Mouse (Mus musculus): ENCODE results near the gene Fst. TPM values are rescaled to one million over a fixed set of nuclear protein-coding genes. Genes with fewer than 3 reads are reported as not detected.

The Fst gene
- 1.6 and 2.2 TPM in 2 replicates for polyA plus RNA-seq (2014; fragmentation: Nextera tagmentation; extraction: Ambion mirVana)

GRCm38 (mm10) chr13:114458886-114459700 lies at the start of gene Fst:
Fst (minus strand) TSS chr13:114458951.
- Histone ChIP-seq H3K9ac (ENCODE audit: low read depth, low read length) (peak within 1 kb of the TSS; percentile 54), H3K36me3 (ENCODE audit: control insufficient read depth, insufficient read depth, low read length) (no peaks in the 10 kb centered on the region), H3K4me2 (replicated peaks; ENCODE audit: low read depth, low read length) (peak within 1 kb of the TSS; percentile 96), H3K4me3 (ENCODE audit: low read length) (peak within 1 kb of the TSS; percentile 56), H3K9me3 (ENCODE audit: control insufficient read depth, low read length) (no peaks in the 10 kb centered on the region), H3K4me1 (ENCODE audit: control insufficient read depth, insufficient read depth, low read length) (peaks cover 16% of the 10 kb centered on the region), H3K27ac (ENCODE audit: low read depth, low read length) (no peak within 1 kb of the TSS), H3K27me3 (ENCODE audit: control insufficient read depth, insufficient read depth, low read length) (peaks cover 41% of the 10 kb centered on the region)
- WGBS = under 1% methylated on average over 51 of the region's 77 CpGs
- ATAC-seq (ENCODE audit: low FRiP score, low TSS enrichment) = peak; percentile 54

- no peak for ATAC-seq (ENCODE audit: low FRiP score, low TSS enrichment)
- no peak overlapping the region for H3K4me3 ChIP-seq (ENCODE audit: low read length)
- H3K9me3 ChIP-seq (ENCODE audit: control insufficient read depth, low read length) = no peaks in the 10 kb centered on the region
- H3K27ac ChIP-seq (ENCODE audit: low read depth, low read length) = no peak overlapping the region
- H3K36me3 ChIP-seq (ENCODE audit: control insufficient read depth, insufficient read depth, low read length) = no peaks in the 10 kb centered on the region
- H3K4me2 ChIP-seq (replicated peaks; ENCODE audit: low read depth, low read length) = no peak overlapping the region
- H3K4me1 ChIP-seq (ENCODE audit: control insufficient read depth, insufficient read depth, low read length) = no peaks in the 10 kb centered on the region
- H3K27me3 ChIP-seq (ENCODE audit: control insufficient read depth, insufficient read depth, low read length) = no peaks in the 10 kb centered on the region
- no peak overlapping the region for H3K9ac ChIP-seq (ENCODE audit: low read depth, low read length)
- WGBS = 57% methylated on average over 3 of the region's 3 CpGs
Observed at GRCm38 (mm10) chr13:114493826-114494225, 35.1 kb upstream of the Fst start.

DNA sequence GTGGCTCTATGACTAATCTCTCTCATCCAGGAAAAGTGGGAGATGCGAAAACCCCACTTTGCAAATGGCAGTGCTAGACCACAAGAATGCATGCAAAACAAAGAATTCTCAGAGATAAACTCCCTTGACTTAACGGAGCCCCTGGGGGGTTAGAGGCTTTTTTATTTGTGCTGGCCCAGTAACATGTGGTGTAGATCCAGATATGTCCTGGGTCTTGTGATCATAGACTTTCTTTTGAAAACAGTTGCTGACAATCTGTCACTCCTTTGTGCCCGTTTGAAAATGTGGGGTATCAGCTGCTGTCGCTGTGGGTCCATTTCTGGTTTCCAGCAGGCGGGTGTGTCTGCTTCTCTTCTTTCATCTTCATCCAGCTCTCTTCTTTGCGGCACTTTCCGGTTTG lies 29.4 kb upstream of the Fst start:
- H3K4me1 ChIP-seq (ENCODE audit: control insufficient read depth, insufficient read depth, low read length) = no peaks in the 10 kb centered on the region
- H3K27ac ChIP-seq (ENCODE audit: low read depth, low read length) = no peak overlapping the region
- whole genome bisulfite sequencing = 88% methylated on average over 7 of the region's 7 CpGs
- no peak overlapping the region for H3K4me2 ChIP-seq (replicated peaks; ENCODE audit: low read depth, low read length)
- ATAC-seq (ENCODE audit: low FRiP score, low TSS enrichment) = no peak
- no peak overlapping the region for H3K4me3 ChIP-seq (ENCODE audit: low read length)
- H3K36me3 ChIP-seq (ENCODE audit: control insufficient read depth, insufficient read depth, low read length) = no peaks in the 10 kb centered on the region
- no peak overlapping the region for H3K9ac ChIP-seq (ENCODE audit: low read depth, low read length)
- no peaks in the 10 kb centered on the region for H3K9me3 ChIP-seq (ENCODE audit: control insufficient read depth, low read length)
- H3K27me3 ChIP-seq (ENCODE audit: control insufficient read depth, insufficient read depth, low read length) = no peaks in the 10 kb centered on the region

- Histone ChIP-seq H3K9ac (ENCODE audit: low read depth, low read length) (no peak overlapping the region), H3K4me3 (ENCODE audit: low read length) (no peak overlapping the region), H3K27ac (ENCODE audit: low read depth, low read length) (no peak overlapping the region), H3K36me3 (ENCODE audit: control insufficient read depth, insufficient read depth, low read length) (no peaks in the 10 kb centered on the region), H3K4me2 (replicated peaks; ENCODE audit: low read depth, low read length) (no peak overlapping the region), H3K27me3 (ENCODE audit: control insufficient read depth, insufficient read depth, low read length) (no peaks in the 10 kb centered on the region), H3K9me3 (ENCODE audit: control insufficient read depth, low read length) (no peaks in the 10 kb centered on the region), H3K4me1 (ENCODE audit: control insufficient read depth, insufficient read depth, low read length) (no peaks in the 10 kb centered on the region)
- 85% methylated on average over 4 of the region's 4 CpGs for WGBS
- ATAC-seq (ENCODE audit: low FRiP score, low TSS enrichment) = no peak
Observed at GRCm38 (mm10) chr13:114478329-114478728, 19.6 kb upstream of the Fst start.

DNA sequence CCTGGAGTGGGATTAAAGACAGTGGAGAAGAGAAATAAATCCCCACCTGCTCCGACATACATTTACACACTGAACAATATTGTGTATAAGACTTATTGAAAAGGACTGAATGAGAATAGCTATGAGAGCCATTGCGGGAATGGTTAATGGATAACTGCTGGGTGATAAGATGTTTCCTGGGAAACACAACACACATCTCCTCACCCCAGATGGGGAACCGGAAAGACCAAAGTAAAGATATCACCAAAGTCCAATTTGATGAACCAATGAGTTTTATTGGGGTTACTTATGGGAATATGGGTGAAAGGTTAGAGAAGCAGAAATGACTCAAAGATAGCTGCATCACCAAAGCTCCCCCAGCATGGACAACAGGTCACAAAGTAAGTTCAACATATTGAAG lies 11.2 kb upstream of the Fst start:
- H3K9ac ChIP-seq (ENCODE audit: low read depth, low read length) = no peak overlapping the region
- H3K9me3 ChIP-seq (ENCODE audit: control insufficient read depth, low read length) = no peaks in the 10 kb centered on the region
- no peak overlapping the region for H3K27ac ChIP-seq (ENCODE audit: low read depth, low read length)
- ATAC-seq (ENCODE audit: low FRiP score, low TSS enrichment) = no peak
- H3K4me3 ChIP-seq (ENCODE audit: low read length) = no peak overlapping the region
- no peaks in the 10 kb centered on the region for H3K27me3 ChIP-seq (ENCODE audit: control insufficient read depth, insufficient read depth, low read length)
- no peaks in the 10 kb centered on the region for H3K36me3 ChIP-seq (ENCODE audit: control insufficient read depth, insufficient read depth, low read length)
- H3K4me1 ChIP-seq (ENCODE audit: control insufficient read depth, insufficient read depth, low read length) = no peaks in the 10 kb centered on the region
- 88% methylated on average over 3 of the region's 3 CpGs for WGBS
- H3K4me2 ChIP-seq (replicated peaks; ENCODE audit: low read depth, low read length) = no peak overlapping the region

GRCm38 (mm10) chr13:114466269-114466919 lies 7.6 kb upstream of the Fst start:
- 91% methylated on average over 6 of the region's 6 CpGs for WGBS

DNA sequence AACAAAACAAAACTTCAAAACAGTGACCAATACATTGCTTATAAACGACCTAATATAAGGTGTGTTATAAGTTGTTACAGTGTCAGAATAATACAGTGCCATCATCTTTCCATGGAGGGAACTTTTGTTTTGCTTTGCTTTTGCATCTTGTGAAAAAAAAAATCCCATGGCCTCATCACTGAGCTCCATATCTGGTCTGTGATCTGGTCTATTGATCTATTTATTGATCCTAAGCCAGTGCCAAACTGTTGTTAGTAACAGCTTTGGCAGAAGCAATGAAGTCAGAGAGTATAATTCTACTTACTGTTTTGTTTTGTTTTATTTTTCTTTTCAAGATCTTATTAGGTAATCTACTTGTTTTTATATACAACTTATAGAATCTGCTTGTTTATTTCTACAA lies 6.6 kb upstream of the Fst start:
- no peaks in the 10 kb centered on the region for H3K4me1 ChIP-seq (ENCODE audit: control insufficient read depth, insufficient read depth, low read length)
- no peak overlapping the region for H3K4me3 ChIP-seq (ENCODE audit: low read length)
- 80% methylated on average over 1 of the region's 1 CpGs for WGBS
- H3K36me3 ChIP-seq (ENCODE audit: control insufficient read depth, insufficient read depth, low read length) = no peaks in the 10 kb centered on the region
- no peaks in the 10 kb centered on the region for H3K9me3 ChIP-seq (ENCODE audit: control insufficient read depth, low read length)
- no peak for ATAC-seq (ENCODE audit: low FRiP score, low TSS enrichment)
- H3K9ac ChIP-seq (ENCODE audit: low read depth, low read length) = no peak overlapping the region
- peaks cover 1% of the 10 kb centered on the region for H3K27me3 ChIP-seq (ENCODE audit: control insufficient read depth, insufficient read depth, low read length)
- H3K4me2 ChIP-seq (replicated peaks; ENCODE audit: low read depth, low read length) = no peak overlapping the region
- H3K27ac ChIP-seq (ENCODE audit: low read depth, low read length) = no peak overlapping the region

More at GRCm38 (mm10) chr13:114466269-114466919, 7.6 kb upstream of the Fst start:
- H3K27me3 ChIP-seq (ENCODE audit: control insufficient read depth, insufficient read depth, low read length) = no peaks in the 10 kb centered on the region
- H3K4me2 ChIP-seq (replicated peaks; ENCODE audit: low read depth, low read length) = no peak overlapping the region
- no peak overlapping the region for H3K27ac ChIP-seq (ENCODE audit: low read depth, low read length)
- ATAC-seq (ENCODE audit: low FRiP score, low TSS enrichment) = no peak
- no peaks in the 10 kb centered on the region for H3K36me3 ChIP-seq (ENCODE audit: control insufficient read depth, insufficient read depth, low read length)
- H3K4me3 ChIP-seq (ENCODE audit: low read length) = no peak overlapping the region
- H3K9ac ChIP-seq (ENCODE audit: low read depth, low read length) = no peak overlapping the region
- no peaks in the 10 kb centered on the region for H3K9me3 ChIP-seq (ENCODE audit: control insufficient read depth, low read length)
- H3K4me1 ChIP-seq (ENCODE audit: control insufficient read depth, insufficient read depth, low read length) = no peaks in the 10 kb centered on the region

DNA sequence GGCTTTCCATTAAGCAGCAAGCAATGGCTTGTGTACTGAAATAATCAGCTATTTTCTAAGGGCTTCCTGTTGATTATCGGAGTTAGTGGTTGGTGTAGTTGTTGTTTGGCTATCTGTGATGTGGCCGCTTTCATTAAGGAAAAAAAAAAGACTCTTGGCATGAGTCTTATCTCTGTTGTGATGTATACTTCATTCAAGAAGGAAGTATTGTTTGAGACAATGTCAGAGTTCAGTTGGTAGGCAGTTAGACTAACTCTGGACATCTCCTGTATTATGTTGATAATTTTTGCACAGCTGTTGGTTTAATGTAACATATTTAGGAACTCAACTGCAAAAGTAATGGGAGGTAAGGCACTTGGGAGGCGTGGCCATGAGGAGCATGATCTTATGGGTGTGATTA lies 6.1 kb upstream of the Fst start:
- no peak for ATAC-seq (ENCODE audit: low FRiP score, low TSS enrichment)
- Histone ChIP-seq H3K4me3 (ENCODE audit: low read length) (no peak overlapping the region), H3K4me2 (replicated peaks; ENCODE audit: low read depth, low read length) (no peak overlapping the region), H3K4me1 (ENCODE audit: control insufficient read depth, insufficient read depth, low read length) (peaks cover 1% of the 10 kb centered on the region; the same call in 1 of the 2 replicates), H3K27ac (ENCODE audit: low read depth, low read length) (no peak overlapping the region), H3K27me3 (ENCODE audit: control insufficient read depth, insufficient read depth, low read length) (peaks cover 7% of the 10 kb centered on the region), H3K9ac (ENCODE audit: low read depth, low read length) (no peak overlapping the region), H3K9me3 (ENCODE audit: control insufficient read depth, low read length) (no peaks in the 10 kb centered on the region), H3K36me3 (ENCODE audit: control insufficient read depth, insufficient read depth, low read length) (no peaks in the 10 kb centered on the region)
- whole genome bisulfite sequencing = 83% methylated on average over 3 of the region's 3 CpGs

All from kidney, embryonic 14.5 days (tissue).